Mouse (Mus musculus): Measurements from ENCODE around the gene Gm10553.
"Not testable (repeated sequence)": the region's sequence is repeated elsewhere in the genome, so short reads cannot be mapped to it uniquely, and the experiment has no call there.

The Gm10553 gene

GRCm38 (mm10) chr1:85099864-85100263 lies at the start of gene Gm10553:
Gm10553 (plus strand) TSS chr1:85100164.
- not testable (repeated sequence) for DNase-seq (ENCODE audit: low read depth)

- DNase-seq (ENCODE audit: low read depth) = not testable (repeated sequence)
Measured at GRCm38 (mm10) chr1:85071690-85072089, 28.3 kb upstream of the Gm10553 start.

GRCm38 (mm10) chr1:85073099-85073498 lies 26.9 kb upstream of the Gm10553 start:
- DNase-seq (ENCODE audit: low read depth) = not testable (repeated sequence)

GRCm38 (mm10) chr1:85084803-85085202 lies 15.2 kb upstream of the Gm10553 start:
- DNase-seq (ENCODE audit: low read depth) = not testable (repeated sequence)

- not testable (repeated sequence) for DNase-seq (ENCODE audit: low read depth)
Measured at GRCm38 (mm10) chr1:85086211-85086610, 13.8 kb upstream of the Gm10553 start.

GRCm38 (mm10) chr1:85092169-85092568 lies 7.8 kb upstream of the Gm10553 start:
- not testable (repeated sequence) for DNase-seq (ENCODE audit: low read depth)

- not testable (repeated sequence) for DNase-seq (ENCODE audit: low read depth)
Measured at GRCm38 (mm10) chr1:85093011-85093572, 6.9 kb upstream of the Gm10553 start.

GRCm38 (mm10) chr1:85099081-85099480 lies 883 bp upstream of the Gm10553 start:
- not testable (repeated sequence) for DNase-seq (ENCODE audit: low read depth)

GRCm38 (mm10) chr1:85101754-85102153 lies 1.8 kb downstream of the Gm10553 start:
- DNase-seq (ENCODE audit: low read depth) = not testable (repeated sequence)

- DNase-seq (ENCODE audit: low read depth) = not testable (repeated sequence)
Measured at GRCm38 (mm10) chr1:85105336-85105735, 5.4 kb downstream of the Gm10553 start.

GRCm38 (mm10) chr1:85106013-85106412 lies 6.0 kb downstream of the Gm10553 start:
- not testable (repeated sequence) for DNase-seq (ENCODE audit: low read depth)

GRCm38 (mm10) chr1:85109753-85110152 lies 9.8 kb downstream of the Gm10553 start, which contains the start of gene A530032D15Rik:
A530032D15Rik (minus strand) TSS chr1:85109853.
- DNase-seq (ENCODE audit: low read depth) = not testable (repeated sequence)

- DNase-seq (ENCODE audit: low read depth) = not testable (repeated sequence)
Measured at GRCm38 (mm10) chr1:85110876-85111275, 10.9 kb downstream of the Gm10553 start.

- DNase-seq (ENCODE audit: low read depth) = peak; percentile 20
Measured at GRCm38 (mm10) chr1:85111572-85111971, 11.6 kb downstream of the Gm10553 start.

GRCm38 (mm10) chr1:85112266-85112665 lies 12.3 kb downstream of the Gm10553 start:
- not testable (repeated sequence) for DNase-seq (ENCODE audit: low read depth)

GRCm38 (mm10) chr1:85112889-85113288 lies 12.9 kb downstream of the Gm10553 start:
- not testable (repeated sequence) for DNase-seq (ENCODE audit: low read depth)

GRCm38 (mm10) chr1:85114078-85114477 lies 14.1 kb downstream of the Gm10553 start:
- DNase-seq (ENCODE audit: low read depth) = not testable (repeated sequence)

- DNase-seq (ENCODE audit: low read depth) = not testable (repeated sequence)
Measured at GRCm38 (mm10) chr1:85114666-85115402, 14.9 kb downstream of the Gm10553 start.

GRCm38 (mm10) chr1:85117537-85117936 lies 17.6 kb downstream of the Gm10553 start:
- not testable (repeated sequence) for DNase-seq (ENCODE audit: low read depth)

- DNase-seq (ENCODE audit: low read depth) = not testable (repeated sequence)
Measured at GRCm38 (mm10) chr1:85118341-85118740, 18.4 kb downstream of the Gm10553 start.

- not testable (repeated sequence) for DNase-seq (ENCODE audit: low read depth)
Measured at GRCm38 (mm10) chr1:85121841-85122240, 21.9 kb downstream of the Gm10553 start.

GRCm38 (mm10) chr1:85133671-85134070 lies 33.7 kb downstream of the Gm10553 start:
- not testable (repeated sequence) for DNase-seq (ENCODE audit: low read depth)

All from naive thymus-derived CD4-positive, alpha-beta T cell, adult 2 months (primary cell).